8 mouse cellular contexts compared by ENCODE assay signal in genomic region chr3:53044238-53044637, GRCm38 (mm10). TPM values are rescaled to one million over a fixed set of nuclear protein-coding genes. Genes with fewer than 3 reads are reported as not detected.
DNase-seq lines count a peak whose midpoint lies in the region; ATAC-seq and TF ChIP-seq lines count a peak whose summit lies in the region.

No protein-coding gene starts in this region.

- H3K4me3 ChIP-seq in heart, embryonic 16.5 days (ENCODE audit: low read length): peak overlapping the region; percentile 75
- H3K4me3 ChIP-seq in limb, embryonic 14.5 days (replicated peaks; ENCODE audit: low read length): peak overlapping the region; percentile 63
- peak overlapping the region; percentile 23 for H3K4me3 ChIP-seq in stomach, postnatal 0 days (ENCODE audit: low read depth, low read length)

- H3K9me3 ChIP-seq in heart, embryonic 16.5 days (replicated peaks; ENCODE audit: control insufficient read depth, low read length): no peaks in the 10 kb centered on the region
- no peaks in the 10 kb centered on the region for H3K9me3 ChIP-seq in limb, embryonic 14.5 days (ENCODE audit: control insufficient read depth, low read length)
- no peaks in the 10 kb centered on the region for H3K9me3 ChIP-seq in stomach, postnatal 0 days (ENCODE audit: control insufficient read depth, low read length)

- no peak for TF ChIP-seq EP300 in stomach, postnatal 0 days (optimal IDR thresholded peaks at IDR 0.05)

- whole genome bisulfite sequencing in heart, embryonic 16.5 days: 24% methylated on average over 7 of the region's 7 CpGs
- 14% methylated on average over 7 of the region's 7 CpGs for WGBS in limb, embryonic 14.5 days
- 41% methylated on average over 7 of the region's 7 CpGs for WGBS in stomach, postnatal 0 days

- peaks cover 3% of the 10 kb centered on the region; the same call in 1 of the 2 replicates for H3K36me3 ChIP-seq in heart, embryonic 16.5 days (ENCODE audit: control insufficient read depth, insufficient read depth)
- H3K36me3 ChIP-seq in limb, embryonic 14.5 days (ENCODE audit: control insufficient read depth, insufficient read depth, low read length): no peaks in the 10 kb centered on the region
- no peaks in the 10 kb centered on the region for H3K36me3 ChIP-seq in stomach, postnatal 0 days (ENCODE audit: control insufficient read depth, insufficient read depth, low read length)

- H3K27me3 ChIP-seq in heart, embryonic 16.5 days (ENCODE audit: control insufficient read depth, insufficient read depth, low read length): no peaks in the 10 kb centered on the region
- H3K27me3 ChIP-seq in limb, embryonic 14.5 days (ENCODE audit: control insufficient read depth, insufficient read depth, low read length): no peaks in the 10 kb centered on the region
- no peaks in the 10 kb centered on the region for H3K27me3 ChIP-seq in stomach, postnatal 0 days (ENCODE audit: control insufficient read depth, insufficient read depth, low read length)

- peak overlapping the region; percentile 85 for H3K4me2 ChIP-seq in heart, embryonic 16.5 days (ENCODE audit: low read depth, low read length)
- H3K4me2 ChIP-seq in limb, embryonic 14.5 days (replicated peaks; ENCODE audit: low read depth, low read length, severe bottlenecking): peak overlapping the region; percentile 75
- H3K4me2 ChIP-seq in stomach, postnatal 0 days (replicated peaks; ENCODE audit: low read depth): peak overlapping the region; percentile 86

- peak; percentile 51 to 67 for DNase-seq in cerebellum, adult 18-20 months
- DNase-seq in cerebellum, adult 11 months: no peak
- peak; percentile 51 for DNase-seq in cerebellum, postnatal 10 days
- DNase-seq in limb, embryonic 14.5 days (ENCODE audit: low spot score): peak; percentile 80
- no peak for DNase-seq in stomach, postnatal 0 days (ENCODE audit: low spot score)
- no peak for DNase-seq in adrenal gland, postnatal 36 days
- DNase-seq in adrenal gland, adult 2 months: no peak

- TF ChIP-seq POLR2A in limb, embryonic 14.5 days (IDR thresholded peaks at IDR 0.05; ENCODE audit: borderline replicate concordance, extremely low read depth, insufficient read depth, insufficient read length): no peak

- H3K9ac ChIP-seq in heart, embryonic 16.5 days (ENCODE audit: low read length): peak overlapping the region; percentile 71
- peak overlapping the region; percentile 46; the same call in 1 of the 2 replicates for H3K9ac ChIP-seq in limb, embryonic 14.5 days (ENCODE audit: low read depth, low read length, severe bottlenecking)
- no peak overlapping the region for H3K9ac ChIP-seq in stomach, postnatal 0 days (ENCODE audit: low read length)

- H3K27ac ChIP-seq in heart, embryonic 16.5 days (ENCODE audit: low read length): peak overlapping the region; percentile 87
- peak overlapping the region; percentile 83 for H3K27ac ChIP-seq in limb, embryonic 14.5 days (replicated peaks; ENCODE audit: low read depth, low read length)
- no peak overlapping the region for H3K27ac ChIP-seq in stomach, postnatal 0 days (replicated peaks)

- peaks cover 31% of the 10 kb centered on the region for H3K4me1 ChIP-seq in heart, embryonic 16.5 days (ENCODE audit: control insufficient read depth, insufficient read depth, low read length)
- H3K4me1 ChIP-seq in limb, embryonic 14.5 days (ENCODE audit: control insufficient read depth, insufficient read depth, low read length): peaks cover 30% of the 10 kb centered on the region
- H3K4me1 ChIP-seq in stomach, postnatal 0 days (replicated peaks; ENCODE audit: control insufficient read depth, insufficient read depth): no peaks in the 10 kb centered on the region

- no peak for ATAC-seq in heart, embryonic 16.5 days (replicated peaks; ENCODE audit: extremely low read depth, insufficient read depth, low FRiP score)
- peak; percentile 75 for ATAC-seq in limb, embryonic 14.5 days (ENCODE audit: low FRiP score, low read depth)
- ATAC-seq in stomach, postnatal 0 days (ENCODE audit: low FRiP score, low TSS enrichment): no peak

- TF ChIP-seq CTCF in stomach, postnatal 0 days (IDR thresholded peaks at IDR 0.05; ENCODE audit: low read depth): no peak

RNA-seq across cellular contexts. Expression of gene Lhfp, which starts 2.9 kb away (rescaled TPM):
- 100 and 104 TPM in 2 replicates for polyA plus RNA-seq in heart, embryonic 16.5 days (2015; fragmentation: Nextera tagmentation; extraction: Ambion mirVana)
- 83.3 and 91.0 TPM in 2 replicates for polyA plus RNA-seq in limb, embryonic 14.5 days (2012; rRNA removed)
- 94.0 and 105 TPM in 2 replicates for polyA plus RNA-seq in limb, embryonic 14.5 days (2014; fragmentation: Nextera tagmentation; extraction: Ambion mirVana)
- 37.4 and 39.3 TPM in 2 replicates for polyA plus RNA-seq in stomach, postnatal 0 days (2015; fragmentation: Nextera tagmentation; extraction: Ambion mirVana)
- total RNA-seq in adrenal gland, postnatal 36 days (2021): 10 to 100 TPM; 24.2 to 38.2 TPM
- total RNA-seq in adrenal gland, adult 2 months (2021): 10 to 100 TPM; 18.9 to 36.1 TPM
- polyA plus RNA-seq in adrenal gland, adult 2 months (2012; rRNA removed): 25.8 and 28.3 TPM in 2 replicates

RNA-seq across cellular contexts. Expression of gene Cog6, which starts 27.2 kb away (rescaled TPM):
- 57.4 and 59.0 TPM in 2 replicates for polyA plus RNA-seq in heart, embryonic 16.5 days (2015; fragmentation: Nextera tagmentation; extraction: Ambion mirVana)
- 41.3 TPM in 2 replicates for polyA plus RNA-seq in limb, embryonic 14.5 days (2012; rRNA removed)
- 52.8 and 55.6 TPM in 2 replicates for polyA plus RNA-seq in limb, embryonic 14.5 days (2014; fragmentation: Nextera tagmentation; extraction: Ambion mirVana)
- polyA plus RNA-seq in stomach, postnatal 0 days (2015; fragmentation: Nextera tagmentation; extraction: Ambion mirVana): 25.1 and 25.7 TPM in 2 replicates
- total RNA-seq in adrenal gland, postnatal 36 days (2021): 10 to 100 TPM; 36.2 to 36.7 TPM
- total RNA-seq in adrenal gland, adult 2 months (2021): 10 to 100 TPM; 31.2 to 31.9 TPM
- 7.1 and 9.2 TPM in 2 replicates for polyA plus RNA-seq in adrenal gland, adult 2 months (2012; rRNA removed)

Comparison
In these comparisons a context has a peak if more than half of its experiments do, and no peak if none do; other contexts are left out.
1. DNase-seq: peak in cerebellum, adult 18-20 months (2 of 2), cerebellum, postnatal 10 days (2 of 2) and limb, embryonic 14.5 days (single experiment); none in cerebellum, adult 11 months (single experiment), stomach, postnatal 0 days (single experiment), adrenal gland, postnatal 36 days (0 of 2) and adrenal gland, adult 2 months (single experiment).
2. H3K4me3 ChIP-seq: peak in every context shown above with its lines; median percentile 75 in heart, embryonic 16.5 days; 63 in limb, embryonic 14.5 days; 23 in stomach, postnatal 0 days.
3. Peak in every context shown above with its lines, with median percentiles within 50 percentile points of each other: H3K4me2 ChIP-seq.